1 mouse cellular context compared by ENCODE assay signal in the genomic region with DNA sequence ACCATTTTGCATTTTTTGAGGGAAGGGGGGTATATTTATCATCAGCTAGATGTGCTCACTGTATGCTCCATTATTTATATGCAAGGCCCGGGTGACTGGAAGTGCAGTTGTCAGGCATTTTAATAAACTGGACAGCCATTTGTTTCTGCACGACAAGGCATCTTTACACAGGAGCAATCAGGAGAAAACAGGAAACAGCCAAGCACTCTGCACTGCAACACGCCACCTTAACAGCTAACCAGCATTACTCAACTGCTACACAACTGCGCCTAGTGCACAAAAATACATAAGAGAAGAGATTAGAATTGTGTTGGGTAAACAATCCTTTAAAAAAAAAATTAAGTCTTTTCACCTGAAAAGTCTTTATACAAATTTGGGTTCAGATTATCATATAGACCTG.
TF ChIP-seq lines count a peak whose summit lies in the region.

No protein-coding gene starts in this region.

TF ChIP-seq in MEL, 35 proteins besides CTCF, POLR2A, EP300 and RAD21 (continued from another document):
- TF ChIP-seq SIN3A (IDR thresholded peaks at IDR 0.05; ENCODE audit: low read length), result 0 out of 2 replicates have a peak, but pooled peaks have one; percentile 36
- no peak for TF ChIP-seq KAT2A (conservative IDR thresholded peaks at IDR 0.05; ENCODE audit: low read depth, low read length)
- 0 out of 2 replicates have a peak, but pooled peaks have one; percentile 67 for TF ChIP-seq ZMIZ1 (IDR thresholded peaks at IDR 0.05; ENCODE audit: low read depth, low read length)
- no peak for TF ChIP-seq GATA1 (IDR thresholded peaks at IDR 0.05; ENCODE audit: low read depth, low read length)
- TF ChIP-seq E2F4 (IDR thresholded peaks at IDR 0.05; ENCODE audit: borderline replicate concordance, low read depth, low read length), result no peak
- TF ChIP-seq POLR2AphosphoS2 (IDR thresholded peaks at IDR 0.05; ENCODE audit: low read length), result peak; percentile 46; the same call in 1 of the 2 replicates
- TF ChIP-seq ETS1 (IDR thresholded peaks at IDR 0.05; ENCODE audit: low read depth, low read length), result 0 out of 2 replicates have a peak, but pooled peaks have one; percentile 25
- no peak for TF ChIP-seq RCOR1 (IDR thresholded peaks at IDR 0.05; ENCODE audit: low read depth, low read length)
- no peak for TF ChIP-seq MAZ (IDR thresholded peaks at IDR 0.05; ENCODE audit: low read depth, low read length)
- TF ChIP-seq MXI1 (IDR thresholded peaks at IDR 0.05; ENCODE audit: low read depth, low read length), result peak; percentile 46
- TF ChIP-seq POLR2AphosphoS5 (IDR thresholded peaks at IDR 0.05; ENCODE audit: borderline replicate concordance, low read depth, low read length), result no peak
- no peak for TF ChIP-seq MYB (IDR thresholded peaks at IDR 0.05; ENCODE audit: low read depth, low read length)
